Mouse (Mus musculus): Measurements from ENCODE around the gene Slc6a21. TPM values are rescaled to one million over a fixed set of nuclear protein-coding genes. Genes with fewer than 3 reads are reported as not detected.

Gene Slc6a21
- polyA plus RNA-seq, 1 experiment from 2014 or later = not detected

DNA sequence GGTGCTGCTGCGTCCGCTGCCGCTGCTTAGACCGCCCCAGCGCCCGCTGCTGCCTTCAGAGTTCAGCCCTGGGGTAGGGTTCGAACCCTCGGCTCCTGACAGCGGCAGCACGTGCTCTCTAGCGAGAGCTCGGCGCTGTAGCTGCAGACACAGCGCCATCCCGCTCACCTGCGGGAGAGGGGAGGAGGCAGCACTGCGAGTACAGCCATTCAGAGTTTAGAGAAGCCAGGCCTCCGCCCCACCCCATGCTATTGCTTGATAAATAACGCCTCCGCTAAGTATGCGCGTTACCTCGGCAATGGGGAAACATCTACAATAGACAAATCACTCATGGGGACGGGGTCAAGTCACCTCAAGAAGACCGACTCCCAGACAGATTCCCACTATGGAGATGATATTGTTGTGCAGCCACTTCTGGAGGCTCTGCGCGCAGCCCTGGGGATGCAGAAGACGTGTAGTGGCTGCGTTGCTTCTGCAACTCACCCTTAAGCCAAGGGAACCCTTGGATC, 42.9 kb upstream of the Slc6a21 start:
- Histone ChIP-seq H3K4me3 (ENCODE audit: low read depth, low read length) (no peak overlapping the region), H3K27me3 (ENCODE audit: control insufficient read depth, insufficient read depth, low read depth, low read length) (no peaks in the 10 kb centered on the region), H3K4me1 (ENCODE audit: control insufficient read depth, low read depth, low read length) (peaks cover 15% of the 10 kb centered on the region), H3K9ac (ENCODE audit: low read depth, low read length) (no peak overlapping the region), H3K9me3 (replicated peaks; ENCODE audit: control insufficient read depth, low read length) (no peaks in the 10 kb centered on the region), H3K27ac (ENCODE audit: low read length) (no peak overlapping the region), H3K36me3 (ENCODE audit: control insufficient read depth, insufficient read depth) (no peaks in the 10 kb centered on the region), H3K4me2 (ENCODE audit: low read depth, low read length) (0 out of 2 replicates have a peak overlapping the region, but pooled peaks have one; percentile 19)
- no peak for ATAC-seq (ENCODE audit: low read depth)
- WGBS (ENCODE audit: insufficient replicate concordance) = 50% methylated on average over 29 of the region's 29 CpGs

DNA sequence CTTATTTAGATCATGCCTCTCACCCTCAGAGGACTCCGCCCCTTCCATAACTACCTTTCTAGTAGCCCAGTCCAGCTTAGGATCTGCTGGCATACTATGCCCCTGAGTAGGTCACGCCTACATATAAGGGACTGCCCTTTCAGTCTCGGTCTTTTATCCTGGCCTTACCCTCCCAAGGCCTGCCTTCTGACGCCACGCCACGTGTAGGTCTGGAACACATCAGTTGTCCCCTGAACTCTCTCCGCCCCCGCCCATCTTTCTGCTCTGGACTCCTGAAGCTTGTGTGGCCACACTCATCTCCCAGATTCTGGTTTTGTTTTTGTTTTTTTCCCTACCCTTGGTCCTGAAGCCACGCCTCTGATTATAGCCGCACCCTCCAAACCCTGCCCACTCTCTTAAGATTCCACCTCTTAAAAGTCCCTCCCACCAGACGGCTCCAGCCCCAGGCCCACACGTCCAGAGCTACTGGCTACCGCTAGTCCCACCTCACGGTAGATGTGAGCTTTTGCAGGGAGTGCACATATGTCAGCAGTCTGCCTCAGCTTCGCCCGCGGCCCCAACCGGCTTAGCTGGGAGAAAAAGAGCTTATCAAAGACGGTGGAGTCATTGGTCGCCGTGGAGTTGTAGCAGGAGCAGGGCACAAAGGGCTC, 42.3 kb upstream of the Slc6a21 start:
- Histone ChIP-seq H3K9ac (ENCODE audit: low read depth, low read length) (no peak overlapping the region), H3K4me3 (ENCODE audit: low read depth, low read length) (peak overlapping the region; percentile 14; the same call in 1 of the 2 replicates), H3K27me3 (ENCODE audit: control insufficient read depth, insufficient read depth, low read depth, low read length) (no peaks in the 10 kb centered on the region), H3K36me3 (ENCODE audit: control insufficient read depth, insufficient read depth) (no peaks in the 10 kb centered on the region), H3K9me3 (replicated peaks; ENCODE audit: control insufficient read depth, low read length) (no peaks in the 10 kb centered on the region), H3K4me2 (ENCODE audit: low read depth, low read length) (peak overlapping the region; percentile 19), H3K27ac (ENCODE audit: low read length) (no peak overlapping the region), H3K4me1 (ENCODE audit: control insufficient read depth, low read depth, low read length) (peaks cover 15% of the 10 kb centered on the region)
- ATAC-seq (ENCODE audit: low read depth) = no peak
- WGBS (ENCODE audit: insufficient replicate concordance) = 41% methylated on average over 21 of the region's 21 CpGs

DNA sequence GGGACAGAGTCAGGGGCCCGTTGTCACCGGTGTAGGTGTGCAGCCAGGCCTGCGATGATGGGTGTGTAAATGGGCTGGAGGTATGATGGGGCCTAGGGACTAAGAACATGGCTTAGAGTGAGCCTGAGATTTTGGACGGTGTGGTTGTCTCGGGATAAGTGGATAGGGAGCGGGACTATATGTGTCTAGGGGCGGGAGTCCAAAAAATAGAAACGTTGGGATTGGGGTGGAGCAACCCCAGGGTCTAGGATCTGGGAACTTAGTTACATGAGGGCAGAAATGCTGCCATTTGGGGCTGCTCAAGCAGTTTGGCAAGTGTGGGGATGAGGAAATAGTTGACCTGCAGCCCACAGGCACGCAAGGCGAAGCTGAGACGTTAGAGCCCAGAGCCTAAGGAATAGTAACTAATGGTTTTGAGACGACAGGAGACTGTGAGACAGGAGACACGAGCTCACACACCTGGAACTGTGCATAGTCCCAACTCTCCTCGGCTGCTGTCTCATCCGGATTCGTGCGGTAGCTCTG, 41.6 kb upstream of the Slc6a21 start:
- peaks cover 15% of the 10 kb centered on the region for H3K4me1 ChIP-seq (ENCODE audit: control insufficient read depth, low read depth, low read length)
- no peaks in the 10 kb centered on the region for H3K27me3 ChIP-seq (ENCODE audit: control insufficient read depth, insufficient read depth, low read depth, low read length)
- no peak overlapping the region for H3K27ac ChIP-seq (ENCODE audit: low read length)
- 54% methylated on average over 17 of the region's 17 CpGs for WGBS (ENCODE audit: insufficient replicate concordance)
- no peaks in the 10 kb centered on the region for H3K36me3 ChIP-seq (ENCODE audit: control insufficient read depth, insufficient read depth)
- H3K4me3 ChIP-seq (ENCODE audit: low read depth, low read length) = no peak overlapping the region
- no peak for ATAC-seq (ENCODE audit: low read depth)
- H3K4me2 ChIP-seq (ENCODE audit: low read depth, low read length) = 0 out of 2 replicates have a peak overlapping the region, but pooled peaks have one; percentile 19
- H3K9me3 ChIP-seq (replicated peaks; ENCODE audit: control insufficient read depth, low read length) = no peaks in the 10 kb centered on the region
- H3K9ac ChIP-seq (ENCODE audit: low read depth, low read length) = no peak overlapping the region

DNA sequence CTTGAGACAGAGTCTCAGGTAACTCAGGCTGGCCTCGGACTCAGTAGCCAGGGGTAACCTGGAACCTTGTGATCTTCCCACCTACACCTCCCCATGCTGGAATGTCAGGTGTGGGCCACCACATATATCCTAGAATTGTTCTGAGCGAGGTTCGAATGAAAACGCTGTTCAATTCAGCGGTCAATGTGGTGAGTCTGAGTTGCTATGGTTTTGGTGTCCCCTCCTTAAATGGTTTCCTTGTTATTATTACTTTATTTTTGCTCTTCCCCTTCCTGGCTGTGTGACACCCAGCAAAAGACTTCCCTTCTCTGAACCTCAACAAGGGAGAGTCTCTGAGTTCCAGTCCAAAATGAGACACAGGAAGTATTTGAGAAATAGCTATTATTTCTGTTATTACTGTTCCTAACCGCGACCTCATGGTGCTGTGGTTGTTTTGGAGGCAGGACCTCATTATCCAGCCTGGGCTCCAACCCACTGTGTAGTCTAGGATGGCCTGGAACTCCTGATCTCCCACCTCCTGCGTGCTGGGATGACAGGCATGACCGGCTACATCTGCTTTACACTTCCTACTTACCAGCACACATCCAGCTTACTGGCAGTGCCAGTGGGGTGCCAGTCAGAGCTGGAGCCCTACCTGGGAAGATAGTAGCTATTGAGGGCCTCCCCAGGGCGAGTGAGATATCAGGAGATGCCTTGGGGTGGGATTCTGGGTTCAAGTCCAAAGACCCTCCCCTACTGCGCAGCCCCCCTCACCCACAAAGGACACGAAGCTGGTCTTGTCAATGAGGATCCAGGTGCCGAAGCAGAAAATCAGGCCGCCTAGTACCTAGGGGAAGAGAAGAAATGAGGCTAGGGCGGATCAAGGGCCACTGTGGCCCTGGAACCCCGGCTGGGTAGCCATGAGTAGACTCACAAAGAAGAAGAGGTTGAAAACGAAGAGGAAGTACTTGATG, 39.3 kb upstream of the Slc6a21 start:
- WGBS (ENCODE audit: insufficient replicate concordance) = 36% methylated on average over 17 of the region's 17 CpGs
- Histone ChIP-seq H3K9ac (ENCODE audit: low read depth, low read length) (peak overlapping the region; percentile 29), H3K27ac (ENCODE audit: low read length) (peak overlapping the region; percentile 75), H3K27me3 (ENCODE audit: control insufficient read depth, insufficient read depth, low read depth, low read length) (no peaks in the 10 kb centered on the region), H3K4me1 (ENCODE audit: control insufficient read depth, low read depth, low read length) (peaks cover 14% of the 10 kb centered on the region), H3K9me3 (replicated peaks; ENCODE audit: control insufficient read depth, low read length) (no peaks in the 10 kb centered on the region), H3K4me2 (ENCODE audit: low read depth, low read length) (peak overlapping the region; percentile 62), H3K36me3 (ENCODE audit: control insufficient read depth, insufficient read depth) (no peaks in the 10 kb centered on the region), H3K4me3 (ENCODE audit: low read depth, low read length) (peak overlapping the region; percentile 49)
- no peak for ATAC-seq (ENCODE audit: low read depth)

DNA sequence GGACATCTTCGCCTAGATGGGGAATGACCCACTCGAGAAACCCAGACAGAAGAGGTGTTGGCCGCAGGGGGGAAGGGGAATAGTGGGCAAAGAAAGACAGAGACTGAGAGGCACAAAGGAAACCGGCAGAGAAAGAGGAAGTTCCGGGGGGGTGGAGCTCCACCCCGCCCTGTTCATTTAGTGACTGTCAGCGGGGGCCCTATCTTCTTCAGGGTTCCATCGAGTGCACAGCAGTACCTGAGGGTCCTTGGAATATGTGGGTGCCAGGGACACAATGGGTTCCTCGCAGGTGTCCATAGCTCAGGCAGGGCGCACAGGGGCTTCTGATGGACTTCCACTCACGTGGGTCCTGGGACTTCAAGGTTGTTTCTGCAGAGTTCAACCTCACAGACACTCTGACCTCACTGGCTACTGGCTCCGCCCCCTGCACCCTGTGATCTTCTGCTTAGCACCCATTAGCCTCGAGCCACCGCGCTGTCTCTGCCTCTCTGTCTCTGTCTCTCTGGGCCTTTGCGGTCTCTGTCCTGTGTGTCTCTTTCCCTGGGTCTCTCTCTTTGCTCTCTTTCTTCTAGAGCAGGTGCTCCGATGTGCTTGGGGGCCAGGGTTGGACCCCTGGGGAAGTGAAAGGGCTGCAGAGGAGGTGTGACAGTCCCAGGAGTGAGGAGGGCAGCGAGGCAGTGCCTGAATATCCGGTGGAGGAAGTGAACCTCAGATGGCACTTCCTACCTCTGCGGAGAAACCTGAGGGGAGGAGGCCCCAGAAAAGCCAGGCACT, 38.4 kb upstream of the Slc6a21 start, which contains the start of gene Cd37:
Gene Cd37 (minus strand): TSS at position 393 of the 774 bp plus-strand sequence.
- peak within 1 kb of the TSS; percentile 75 for H3K27ac ChIP-seq (ENCODE audit: low read length)
- peak within 1 kb of the TSS; percentile 49 for H3K4me3 ChIP-seq (ENCODE audit: low read depth, low read length)
- no peaks in the 10 kb centered on the region for H3K27me3 ChIP-seq (ENCODE audit: control insufficient read depth, insufficient read depth, low read depth, low read length)
- ATAC-seq (ENCODE audit: low read depth) = peak; percentile 49; the same call in 1 of the 2 replicates
- WGBS (ENCODE audit: insufficient replicate concordance) = 9% methylated on average over 20 of the region's 20 CpGs
- peak within 1 kb of the TSS; percentile 62 for H3K4me2 ChIP-seq (ENCODE audit: low read depth, low read length)
- peak within 1 kb of the TSS; percentile 29 for H3K9ac ChIP-seq (ENCODE audit: low read depth, low read length)
- no peaks in the 10 kb centered on the region for H3K36me3 ChIP-seq (ENCODE audit: control insufficient read depth, insufficient read depth)
- H3K9me3 ChIP-seq (replicated peaks; ENCODE audit: control insufficient read depth, low read length) = no peaks in the 10 kb centered on the region
- H3K4me1 ChIP-seq (ENCODE audit: control insufficient read depth, low read depth, low read length) = peaks cover 13% of the 10 kb centered on the region

DNA sequence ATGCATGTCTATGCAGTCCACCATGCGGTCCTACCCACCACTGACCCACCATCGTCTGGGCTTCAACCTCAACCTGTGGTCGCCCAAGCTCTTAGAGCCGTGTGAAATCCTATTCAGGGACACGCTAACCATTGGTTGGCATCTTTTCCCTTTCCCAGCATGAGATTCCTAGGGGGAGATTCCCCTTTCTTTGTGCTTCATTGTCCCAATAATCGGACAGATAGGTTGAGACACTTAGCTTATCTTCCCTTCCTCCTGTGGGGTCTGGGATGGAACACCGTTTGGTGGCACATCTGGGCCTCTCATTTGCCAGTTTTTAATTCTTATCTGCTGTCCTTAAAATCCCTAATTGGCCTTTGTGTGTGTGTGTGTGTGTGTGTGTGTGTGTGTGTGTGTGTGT, 37.2 kb upstream of the Slc6a21 start:
- Histone ChIP-seq H3K27me3 (ENCODE audit: control insufficient read depth, insufficient read depth, low read depth, low read length) (no peaks in the 10 kb centered on the region), H3K27ac (ENCODE audit: low read length) (no peak overlapping the region), H3K4me2 (ENCODE audit: low read depth, low read length) (no peak overlapping the region), H3K36me3 (ENCODE audit: control insufficient read depth, insufficient read depth) (no peaks in the 10 kb centered on the region), H3K4me3 (ENCODE audit: low read depth, low read length) (no peak overlapping the region), H3K9ac (ENCODE audit: low read depth, low read length) (no peak overlapping the region), H3K4me1 (ENCODE audit: control insufficient read depth, low read depth, low read length) (peaks cover 9% of the 10 kb centered on the region), H3K9me3 (replicated peaks; ENCODE audit: control insufficient read depth, low read length) (no peaks in the 10 kb centered on the region)
- WGBS (ENCODE audit: insufficient replicate concordance) = 64% methylated on average over 7 of the region's 7 CpGs
- ATAC-seq (ENCODE audit: low read depth) = no peak

DNA sequence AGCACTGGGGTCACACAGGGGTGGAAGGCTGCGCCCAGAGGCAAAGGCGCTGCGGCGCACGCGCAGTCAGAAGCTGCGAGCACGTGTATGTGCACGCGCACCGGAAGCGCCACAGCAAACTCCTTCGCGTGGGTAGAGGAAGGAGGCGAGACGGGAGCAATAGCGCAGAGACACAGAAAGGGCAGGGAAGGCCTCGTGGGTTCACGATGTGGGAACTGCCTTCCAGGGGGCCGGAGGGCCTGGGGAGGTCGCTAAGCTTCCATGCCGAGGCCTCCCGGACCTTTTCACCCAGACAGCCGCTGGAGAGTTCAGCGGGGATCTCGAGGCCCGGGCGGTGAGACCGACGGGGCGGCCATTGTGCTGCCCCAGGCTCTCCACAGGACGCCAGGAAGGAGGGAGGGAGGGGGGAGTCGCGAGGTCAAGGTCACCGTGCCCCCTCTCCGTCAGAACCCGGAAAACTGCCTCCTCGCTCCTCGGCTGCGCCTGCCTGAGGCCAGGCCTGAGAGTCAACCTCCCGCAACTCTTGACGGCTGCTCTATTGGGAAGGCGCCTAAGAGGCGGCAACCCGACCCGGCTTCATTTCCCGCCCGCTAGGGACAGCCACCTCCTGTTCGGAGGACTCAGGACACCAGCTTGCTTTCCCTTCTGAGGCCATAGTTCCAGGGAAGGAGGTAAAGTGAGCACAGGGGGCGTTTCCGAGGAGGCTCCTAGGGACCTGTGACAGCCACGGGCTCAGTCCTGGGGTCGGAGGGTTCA, 36.5 kb upstream of the Slc6a21 start, which contains the start of gene Slc6a16:
Gene Slc6a16 (plus strand): TSS at position 453 of the 756 bp plus-strand sequence.
- H3K36me3 ChIP-seq (ENCODE audit: control insufficient read depth, insufficient read depth) = no peaks in the 10 kb centered on the region
- H3K27me3 ChIP-seq (ENCODE audit: control insufficient read depth, insufficient read depth, low read depth, low read length) = no peaks in the 10 kb centered on the region
- WGBS (ENCODE audit: insufficient replicate concordance) = 54% methylated on average over 53 of the region's 53 CpGs
- H3K4me1 ChIP-seq (ENCODE audit: control insufficient read depth, low read depth, low read length) = peaks cover 9% of the 10 kb centered on the region
- 0 out of 2 replicates have a peak within 1 kb of the TSS, but pooled peaks have one; percentile 8 for H3K4me2 ChIP-seq (ENCODE audit: low read depth, low read length)
- H3K9me3 ChIP-seq (replicated peaks; ENCODE audit: control insufficient read depth, low read length) = no peaks in the 10 kb centered on the region
- H3K9ac ChIP-seq (ENCODE audit: low read depth, low read length) = no peak within 1 kb of the TSS
- ATAC-seq (ENCODE audit: low read depth) = no peak; the same call in 1 of the 2 replicates
- no peak within 1 kb of the TSS for H3K4me3 ChIP-seq (ENCODE audit: low read depth, low read length)
- no peak within 1 kb of the TSS for H3K27ac ChIP-seq (ENCODE audit: low read length)

DNA sequence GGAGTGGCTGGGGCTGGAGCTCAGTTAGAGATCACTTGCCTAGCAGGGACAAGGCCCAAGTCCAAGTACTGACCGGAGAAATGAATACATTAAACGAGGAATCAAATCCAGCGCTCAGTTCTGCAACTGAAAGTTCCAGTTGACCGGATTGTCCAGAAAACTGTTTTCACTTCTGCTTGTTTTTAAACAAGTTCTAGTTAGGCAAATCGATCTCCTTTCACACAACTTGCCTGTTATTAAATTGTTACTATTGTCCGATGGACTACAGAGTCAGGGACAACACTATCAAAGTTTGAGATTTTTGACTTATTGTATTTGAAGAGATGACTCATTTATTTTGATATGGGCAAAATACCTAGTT, 35.9 kb upstream of the Slc6a21 start:
- H3K4me2 ChIP-seq (ENCODE audit: low read depth, low read length) = 0 out of 2 replicates have a peak overlapping the region, but pooled peaks have one; percentile 8
- no peaks in the 10 kb centered on the region for H3K36me3 ChIP-seq (ENCODE audit: control insufficient read depth, insufficient read depth)
- ATAC-seq (ENCODE audit: low read depth) = no peak
- 74% methylated on average over 6 of the region's 6 CpGs for WGBS (ENCODE audit: insufficient replicate concordance)
- H3K9me3 ChIP-seq (replicated peaks; ENCODE audit: control insufficient read depth, low read length) = no peaks in the 10 kb centered on the region
- H3K9ac ChIP-seq (ENCODE audit: low read depth, low read length) = no peak overlapping the region
- H3K4me3 ChIP-seq (ENCODE audit: low read depth, low read length) = no peak overlapping the region
- H3K27me3 ChIP-seq (ENCODE audit: control insufficient read depth, insufficient read depth, low read depth, low read length) = no peaks in the 10 kb centered on the region
- no peak overlapping the region for H3K27ac ChIP-seq (ENCODE audit: low read length)
- peaks cover 9% of the 10 kb centered on the region for H3K4me1 ChIP-seq (ENCODE audit: control insufficient read depth, low read depth, low read length)
